Mouse (Mus musculus): ENCODE results near the gene Sgms1. TPM values are rescaled to one million over a fixed set of nuclear protein-coding genes. Genes with fewer than 3 reads are reported as not detected.

Gene Sgms1
- total RNA-seq, 2 experiments from 2014 or later = 34.3 to 50.0 TPM

DNA sequence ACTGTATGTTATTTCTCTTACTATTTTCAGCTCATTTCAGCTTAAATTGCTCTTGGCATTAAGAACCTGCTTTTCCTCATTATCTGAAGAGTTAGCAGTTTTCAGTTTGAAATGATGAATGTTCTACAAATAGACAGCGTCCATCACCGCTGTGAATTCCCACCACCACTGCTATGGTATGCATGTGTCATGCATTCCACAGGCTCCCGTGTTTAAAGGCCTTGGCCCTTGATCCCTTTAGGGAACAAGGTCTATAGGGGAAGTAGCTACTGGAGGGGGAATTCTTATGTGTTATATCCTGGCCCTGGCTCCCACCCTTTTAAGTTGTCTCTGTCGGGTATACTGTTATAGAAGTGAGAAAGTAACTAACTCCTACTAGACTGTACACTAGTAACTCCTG lies 210.0 kb downstream of the Sgms1 start:
- DNase-seq (ENCODE audit: low spot score in 2 of 2) = no peak
- intact Hi-C loops (cut with DNase I) = no loop called here

- intact Hi-C loops (cut with DNase I) = no loop called here
- DNase-seq (ENCODE audit: low spot score in 2 of 2) = no peak
Observed at GRCm38 (mm10) chr19:32178161-32178560, 211.4 kb downstream of the Sgms1 start.

- DNase-seq (ENCODE audit: low spot score in 2 of 2) = no peak
- intact Hi-C loops (cut with DNase I) = no loop called here
Observed at GRCm38 (mm10) chr19:32176458-32176857, 213.1 kb downstream of the Sgms1 start.

- no peak for DNase-seq (ENCODE audit: low spot score in 2 of 2)
- intact Hi-C loops (cut with DNase I) = no loop called here
Observed at GRCm38 (mm10) chr19:32175991-32176390, 213.5 kb downstream of the Sgms1 start.

DNA sequence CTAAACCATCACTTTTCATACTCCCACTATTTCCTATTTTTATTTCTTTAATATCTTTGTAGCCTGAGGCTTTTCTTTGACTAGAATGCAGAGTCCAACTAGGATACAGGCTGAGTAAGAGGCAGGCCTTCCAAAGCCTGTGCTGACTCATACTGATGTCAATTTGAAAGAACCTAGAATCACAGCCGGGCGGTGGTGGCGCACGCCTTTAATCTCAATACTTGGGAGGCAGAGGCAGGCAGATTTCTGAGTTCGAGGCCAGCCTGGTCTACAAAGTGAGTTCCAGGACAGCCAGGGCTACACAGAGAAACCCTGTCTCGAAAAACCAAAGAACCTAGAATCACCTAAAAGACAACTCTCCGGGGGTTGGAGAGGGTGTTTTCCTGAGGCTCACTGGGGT lies 214.5 kb downstream of the Sgms1 start:
- no peak for DNase-seq (ENCODE audit: low spot score in 2 of 2)
- intact Hi-C loops (cut with DNase I) = no loop called here

GRCm38 (mm10) chr19:32174561-32174960 lies 215.0 kb downstream of the Sgms1 start:
- no peak for DNase-seq (ENCODE audit: low spot score in 2 of 2)
- intact Hi-C loops (cut with DNase I) = loop anchor here (5.0 kb wide), 1 partner anchor 213 kb away; the partner anchor contains the start of gene Sgms1

GRCm38 (mm10) chr19:32173522-32174184 lies 215.9 kb downstream of the Sgms1 start:
- DNase-seq (ENCODE audit: low spot score in 2 of 2) = no peak
- intact Hi-C loops (cut with DNase I) = loop anchor here (5.0 kb wide), 1 partner anchor 214 kb away; the partner anchor contains the start of gene Sgms1

DNA sequence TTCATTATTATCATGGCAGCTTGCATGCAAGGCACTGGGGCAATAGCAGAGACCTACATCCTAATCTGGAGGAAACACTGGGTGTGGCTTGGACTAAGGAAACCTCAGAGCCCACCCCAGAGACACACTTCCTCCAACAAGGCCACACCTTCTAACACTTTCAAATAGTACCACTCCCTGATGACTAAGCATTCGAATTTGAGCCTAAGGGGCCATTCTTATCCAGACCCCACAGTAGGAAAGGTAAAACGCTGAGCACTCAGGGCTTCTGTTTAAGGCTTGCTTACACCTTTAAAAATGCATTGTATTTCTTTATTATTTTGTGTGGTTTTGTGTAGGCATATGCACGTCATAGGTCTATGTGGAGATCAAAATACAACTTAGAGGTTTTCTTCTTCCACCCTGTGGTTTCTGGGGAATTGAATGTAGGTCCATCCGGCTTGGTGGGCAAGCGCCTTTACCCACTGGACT lies 217.0 kb downstream of the Sgms1 start:
- DNase-seq (ENCODE audit: low spot score in 2 of 2) = no peak
- intact Hi-C loops (cut with DNase I) = loop anchor here (5.0 kb wide), 1 partner anchor 215 kb away; the partner anchor contains the start of gene Sgms1

DNA sequence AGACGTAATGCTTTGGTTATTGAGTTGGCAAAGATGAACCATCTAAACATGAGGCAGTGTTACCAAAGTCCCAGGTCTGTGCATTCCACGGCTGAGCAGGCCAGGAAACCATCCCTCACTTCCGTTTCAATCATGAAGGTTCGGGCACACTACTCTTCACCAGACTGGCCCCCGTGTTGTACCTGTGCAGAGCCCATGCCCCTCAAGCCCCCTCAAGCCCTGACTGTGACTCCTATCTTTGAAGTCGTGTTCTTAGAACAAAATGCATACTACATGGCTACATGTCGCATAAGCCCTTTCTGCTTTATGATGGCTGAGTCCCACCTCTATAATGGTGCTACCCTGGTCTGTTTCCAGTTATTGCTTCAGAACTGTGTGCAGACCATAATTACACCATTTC lies 217.5 kb downstream of the Sgms1 start:
- intact Hi-C loops (cut with DNase I) = loop anchor here (5.0 kb wide), 1 partner anchor 215 kb away; the partner anchor contains the start of gene Sgms1
- DNase-seq (ENCODE audit: low spot score in 2 of 2) = no peak

DNA sequence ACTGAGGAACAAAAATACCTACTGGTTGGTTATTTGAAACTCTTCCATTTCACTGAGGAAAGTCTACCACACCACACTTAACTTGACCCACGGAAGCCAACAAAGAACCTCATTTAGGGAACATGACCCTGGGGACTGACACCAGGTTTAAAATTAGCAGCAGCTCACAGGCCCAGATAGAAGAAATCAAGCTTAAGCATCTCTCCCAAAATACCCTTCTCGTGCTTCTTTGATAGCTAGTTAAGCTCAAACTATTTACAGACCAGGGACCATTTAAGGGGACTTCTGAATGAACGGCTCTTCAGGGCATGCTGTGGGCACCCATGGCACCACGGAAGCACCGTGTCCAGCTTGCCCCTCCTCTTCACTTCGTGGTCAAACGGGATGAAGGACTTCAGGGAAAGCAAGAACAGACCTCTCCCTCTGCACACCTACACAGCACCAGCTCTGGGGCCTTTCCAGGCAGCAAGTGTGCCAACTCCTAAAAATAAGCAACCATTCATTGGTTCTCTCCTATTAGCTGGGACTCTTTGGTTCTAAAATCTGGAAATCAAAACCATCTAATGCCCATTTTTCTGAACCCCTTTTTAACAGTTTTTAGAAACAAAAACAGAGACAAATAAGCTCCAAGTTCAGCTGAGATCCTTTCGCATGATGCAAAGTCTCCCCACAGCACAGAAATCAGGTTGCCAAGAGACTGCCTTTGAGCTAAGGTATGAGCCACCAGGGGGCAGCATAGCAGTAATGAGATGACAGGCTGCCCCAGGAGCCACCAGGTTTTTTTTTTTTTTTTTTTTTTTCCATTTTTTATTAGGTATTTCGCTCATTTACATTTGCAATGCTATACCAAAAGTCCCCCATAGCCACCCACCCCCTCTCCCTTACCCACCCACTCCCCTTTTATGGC lies 219.6 kb downstream of the Sgms1 start:
- peak; percentile 69 to 81 for DNase-seq (ENCODE audit: low spot score in 2 of 2)
- intact Hi-C loops (cut with DNase I) = loop anchor here (5.0 kb wide), 1 partner anchor 217 kb away; the partner anchor contains the start of gene Sgms1

GRCm38 (mm10) chr19:32168031-32168430 lies 221.5 kb downstream of the Sgms1 start:
- DNase-seq (ENCODE audit: low spot score in 2 of 2) = no peak
- intact Hi-C loops (cut with DNase I) = no loop called here

DNA sequence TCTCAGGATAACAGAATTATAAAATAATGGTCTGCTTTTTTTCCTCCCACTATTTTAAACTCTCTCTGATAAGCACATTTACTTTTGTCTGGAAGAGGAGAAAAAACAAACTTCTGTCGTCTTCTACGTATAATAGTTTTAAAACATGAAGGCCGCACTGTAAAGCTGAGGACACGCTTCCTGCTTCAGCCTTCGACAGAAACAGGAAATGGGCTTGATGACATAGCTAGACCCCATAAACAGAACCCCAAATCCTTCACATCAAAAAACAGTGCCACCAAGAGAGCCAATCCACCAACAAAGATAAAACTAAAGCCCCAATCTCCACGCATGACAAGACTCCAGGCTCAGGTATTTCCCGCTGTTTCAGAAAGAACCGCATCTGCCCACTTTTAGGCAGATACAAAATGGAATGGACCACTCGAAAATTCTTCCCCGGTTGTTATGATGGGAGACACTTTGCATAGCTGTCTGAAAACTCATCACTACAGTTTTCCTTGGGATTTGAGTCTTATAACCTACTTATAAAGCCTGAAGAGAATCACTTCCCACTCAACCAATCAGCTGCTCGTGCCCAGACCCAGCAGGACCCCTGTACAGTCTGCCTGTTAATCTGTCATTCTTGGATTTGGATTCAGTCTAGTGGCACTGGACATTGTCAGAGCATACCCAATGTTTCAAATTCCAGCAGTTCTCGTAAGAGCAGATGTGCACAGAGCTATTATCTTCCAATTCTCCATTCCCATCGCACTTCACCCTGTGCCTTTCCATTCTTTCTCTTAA lies 222.5 kb downstream of the Sgms1 start:
- no peak for DNase-seq (ENCODE audit: low spot score in 2 of 2)
- intact Hi-C loops (cut with DNase I) = no loop called here

DNA sequence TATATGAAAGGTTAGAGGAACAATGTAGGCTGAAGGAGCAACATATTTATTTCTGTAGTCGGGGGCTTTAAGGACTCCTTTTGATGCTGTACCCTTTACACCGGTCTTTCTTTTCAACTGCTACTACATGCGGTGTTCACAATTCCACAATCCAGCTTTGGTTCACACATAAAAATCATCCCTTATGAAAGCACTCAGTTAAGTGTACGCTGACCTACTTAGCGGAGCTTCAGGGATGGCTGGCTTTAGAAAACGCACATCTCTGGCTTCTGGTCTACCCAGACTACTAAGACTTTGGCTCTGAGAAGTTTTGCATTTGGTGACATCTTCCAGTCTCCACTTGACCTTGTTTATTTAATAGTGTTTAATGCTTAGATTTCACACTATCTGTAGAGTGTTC lies 223.8 kb downstream of the Sgms1 start:
- no peak for DNase-seq (ENCODE audit: low spot score in 2 of 2)
- intact Hi-C loops (cut with DNase I) = no loop called here

DNA sequence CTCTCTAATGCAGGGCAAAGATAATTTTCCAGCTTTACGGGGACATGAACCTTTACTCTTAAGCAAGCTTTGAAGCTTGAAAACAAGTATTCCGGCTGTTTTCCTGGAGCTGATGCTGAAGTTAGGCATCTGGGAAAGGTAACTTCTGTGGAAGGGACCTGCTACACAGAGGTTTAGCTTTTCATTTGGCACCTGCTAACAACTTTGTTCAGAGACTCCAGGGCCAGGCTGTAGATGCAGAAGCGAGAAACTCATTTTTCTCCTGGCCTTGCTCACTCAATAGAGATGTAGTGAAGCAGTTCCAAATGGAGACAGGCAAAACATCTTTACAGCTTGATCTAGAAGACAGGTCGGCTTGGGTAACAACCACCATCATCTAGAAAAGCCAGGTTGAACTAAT lies 225.4 kb downstream of the Sgms1 start:
- intact Hi-C loops (cut with DNase I) = no loop called here

GRCm38 (mm10) chr19:32159944-32160343 lies 229.6 kb downstream of the Sgms1 start:
- intact Hi-C loops (cut with DNase I) = no loop called here
- no peak for DNase-seq (ENCODE audit: low spot score in 2 of 2)

More for the DNA sequence above, 225.4 kb downstream of the Sgms1 start:
- DNase-seq (ENCODE audit: low spot score in 2 of 2) = no peak

DNA sequence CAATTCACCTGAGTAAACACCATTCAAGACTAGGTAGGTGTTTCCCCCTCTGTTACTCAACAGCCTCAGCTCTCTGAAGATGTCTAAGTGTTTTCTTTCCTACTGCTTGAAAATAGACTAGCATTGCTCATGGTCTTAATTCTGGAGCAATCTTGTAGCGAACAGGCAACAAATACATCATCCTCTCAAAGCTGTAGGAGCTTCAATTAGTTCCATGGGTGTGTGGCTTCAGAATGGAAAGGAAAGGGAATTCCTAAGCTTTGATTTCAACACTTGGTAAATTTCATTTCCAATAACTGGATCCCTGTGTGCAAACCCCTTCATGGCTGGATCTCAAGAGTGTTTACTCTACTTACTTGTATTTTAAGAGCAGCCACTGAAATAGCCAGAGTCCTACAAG lies 230.3 kb downstream of the Sgms1 start:
- intact Hi-C loops (cut with DNase I) = no loop called here

GRCm38 (mm10) chr19:32157045-32157444 lies 232.5 kb downstream of the Sgms1 start:
- no peak for DNase-seq (ENCODE audit: low spot score in 2 of 2)
- intact Hi-C loops (cut with DNase I) = no loop called here

More for the DNA sequence above, 230.3 kb downstream of the Sgms1 start:
- no peak for DNase-seq (ENCODE audit: low spot score in 2 of 2)

DNA sequence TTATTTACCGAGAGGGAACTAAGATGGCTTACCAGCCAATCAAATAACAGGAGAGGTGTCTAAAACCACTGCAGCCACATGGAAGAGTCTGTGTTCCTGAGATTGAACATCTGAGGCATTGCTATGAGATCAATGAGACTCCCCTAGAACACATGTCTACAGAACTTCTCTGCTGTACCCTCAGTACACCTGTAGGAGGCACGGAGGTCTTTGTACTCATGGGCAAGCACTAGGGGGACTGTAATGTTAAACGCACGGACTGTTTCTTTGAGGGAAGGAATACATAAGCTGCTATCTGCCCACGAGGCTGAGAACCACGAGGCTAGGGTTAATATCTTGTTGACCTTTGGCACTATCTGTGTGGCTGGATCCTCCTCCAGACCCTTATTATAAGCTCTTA lies 237.0 kb downstream of the Sgms1 start:
- intact Hi-C loops (cut with DNase I) = no loop called here
- DNase-seq (ENCODE audit: low spot score in 2 of 2) = no peak

GRCm38 (mm10) chr19:32148710-32149109 lies 240.8 kb downstream of the Sgms1 start:
- intact Hi-C loops (cut with DNase I) = no loop called here
- DNase-seq (ENCODE audit: low spot score in 2 of 2) = no peak

DNA sequence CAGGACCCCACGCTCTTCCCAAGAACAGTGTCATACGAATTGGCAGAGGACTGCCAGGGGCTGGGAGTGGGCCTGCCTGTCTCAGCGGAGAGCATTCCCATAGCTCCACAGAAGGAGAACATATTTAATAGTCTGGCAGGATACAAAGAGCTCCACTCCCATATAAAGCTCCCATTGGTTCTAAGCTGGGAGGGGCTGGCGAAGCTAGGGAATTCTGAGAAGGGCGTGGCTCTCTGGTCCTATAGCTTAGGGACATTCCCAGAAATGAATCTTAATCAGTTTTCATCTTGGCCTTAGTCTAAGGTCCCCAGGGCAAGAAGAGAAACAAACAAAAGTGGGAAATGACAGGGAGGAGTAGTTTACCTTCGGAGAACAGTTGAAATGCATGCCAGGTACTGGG lies 247.1 kb downstream of the Sgms1 start:
- DNase-seq (ENCODE audit: low spot score in 2 of 2) = no peak
- intact Hi-C loops (cut with DNase I) = no loop called here

Data from left cerebral cortex, postnatal 14 days (tissue).